In the genomic region with DNA sequence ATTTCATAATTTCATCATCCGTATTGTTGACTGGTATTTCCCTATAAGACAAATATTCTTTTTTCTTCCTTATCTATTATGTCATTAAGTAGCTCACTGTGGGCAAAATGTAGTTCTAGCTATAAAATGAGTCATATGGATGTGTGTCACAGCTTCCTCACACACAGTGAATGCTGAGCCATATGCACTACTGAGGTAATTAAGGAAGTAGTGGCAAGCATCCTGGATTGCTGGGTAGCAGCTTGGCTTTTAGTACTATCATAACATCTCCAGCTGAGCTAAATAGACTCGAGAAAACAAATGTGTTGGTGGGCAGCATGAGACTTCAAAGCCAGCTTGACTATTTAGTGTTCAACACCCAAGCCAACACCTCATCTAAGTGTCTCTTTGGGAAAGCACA, we compare ENCODE assay signal across 29 mouse cellular contexts.
DNase-seq lines count a peak whose midpoint lies in the region; ATAC-seq lines count a peak whose summit lies in the region.
"Had no signal": no experiment of that assay in that cellular context is flagged by ENCODE, and none has a peak within 500 bp of the region (broad histone marks: within the 10 kb centered on the region; RNA-seq: fewer than 3 reads in every experiment).

No protein-coding gene starts in this region.

- no peaks in the 10 kb centered on the region for H3K36me3 ChIP-seq in liver, embryonic 12.5 days
- H3K36me3 ChIP-seq: embryonic facial prominence, embryonic 10.5 days; embryonic facial prominence, embryonic 15.5 days; heart, embryonic 10.5 days; heart, embryonic 15.5 days; intestine, embryonic 15.5 days; limb, embryonic 13.5 days; midbrain, embryonic 12.5 days; neural tube, embryonic 13.5 days had no signal

- H3K27me3 ChIP-seq in liver, embryonic 12.5 days (replicated peaks), result no peaks in the 10 kb centered on the region
- H3K27me3 ChIP-seq: CH12.LX; embryonic facial prominence, embryonic 15.5 days; heart, embryonic 15.5 days; intestine, embryonic 15.5 days; limb, embryonic 13.5 days; megakaryocyte, embryonic 14.5 days; midbrain, embryonic 12.5 days; neural tube, embryonic 13.5 days; Patski had no signal

- no peak overlapping the region for H3K4me2 ChIP-seq in liver, embryonic 12.5 days
- H3K4me2 ChIP-seq: embryonic facial prominence, embryonic 15.5 days; heart, embryonic 15.5 days; intestine, embryonic 15.5 days; limb, embryonic 13.5 days; liver, embryonic 11.5 days; midbrain, embryonic 12.5 days; neural tube, embryonic 13.5 days had no signal

- H3K4me1 ChIP-seq in liver, embryonic 12.5 days, result no peaks in the 10 kb centered on the region
- H3K4me1 ChIP-seq: embryonic facial prominence, embryonic 10.5 days; embryonic facial prominence, embryonic 15.5 days; heart, embryonic 10.5 days; heart, embryonic 15.5 days; intestine, embryonic 15.5 days; limb, embryonic 13.5 days; megakaryocyte, embryonic 14.5 days; midbrain, embryonic 12.5 days; neural tube, embryonic 13.5 days had no signal

- H3K4me3 ChIP-seq in liver, embryonic 12.5 days, result no peak overlapping the region
- H3K4me3 ChIP-seq: embryonic facial prominence, embryonic 10.5 days; embryonic facial prominence, embryonic 15.5 days; heart, embryonic 10.5 days; heart, embryonic 15.5 days; intestine, embryonic 15.5 days; limb, embryonic 13.5 days; megakaryocyte, embryonic 14.5 days; midbrain, embryonic 12.5 days; neural tube, embryonic 13.5 days had no signal

- ATAC-seq in frontal cortex, adult (ENCODE audit: low TSS enrichment), result peak; percentile 95
- no peak for ATAC-seq in liver, embryonic 12.5 days
- ATAC-seq: hindbrain, postnatal 0 days; intestine, embryonic 15.5 days; liver, postnatal 0 days; lung, postnatal 0 days; Patski had no signal

- H3K9ac ChIP-seq in liver, embryonic 12.5 days, result no peak overlapping the region
- H3K9ac ChIP-seq: embryonic facial prominence, embryonic 15.5 days; heart, embryonic 15.5 days; intestine, embryonic 15.5 days; limb, embryonic 13.5 days; liver, postnatal 0 days; midbrain, embryonic 12.5 days; neural tube, embryonic 13.5 days had no signal

- no peak for DNase-seq in frontal cortex, postnatal 25 days (ENCODE audit: low spot score in 2 of 2)
- DNase-seq in right cerebral cortex, adult 2 months (ENCODE audit: low spot score in 2 of 2), result peak; percentile 9
- DNase-seq in right cerebral cortex, postnatal 10 days (ENCODE audit: low spot score in 2 of 2), result no peak
- DNase-seq in brain, adult 2 months (ENCODE audit: low read depth, low spot score), result peak; percentile 54
- DNase-seq: adrenal gland, postnatal 14 days; cerebellum, adult 2 months; cerebellum, postnatal 25 days; gastrocnemius, postnatal 25 days; heart, adult 11 months; kidney, adult 2 months; kidney, postnatal 36 days; liver, postnatal 0 days; lung, postnatal 4 days had no signal

- 58% methylated on average over 2 of the region's 2 CpGs for WGBS in liver, embryonic 12.5 days (ENCODE audit: insufficient replicate concordance)

- no peak overlapping the region for H3K27ac ChIP-seq in liver, embryonic 12.5 days
- H3K27ac ChIP-seq: embryonic facial prominence, embryonic 10.5 days; embryonic facial prominence, embryonic 15.5 days; heart, embryonic 10.5 days; heart, embryonic 15.5 days; hindbrain, postnatal 0 days; intestine, embryonic 15.5 days; limb, embryonic 13.5 days; midbrain, embryonic 12.5 days; neural tube, embryonic 13.5 days had no signal

- no peaks in the 10 kb centered on the region for H3K9me3 ChIP-seq in liver, embryonic 12.5 days (replicated peaks)
- H3K9me3 ChIP-seq: embryonic facial prominence, embryonic 10.5 days; embryonic facial prominence, embryonic 15.5 days; heart, embryonic 10.5 days; heart, embryonic 15.5 days; intestine, embryonic 15.5 days; limb, embryonic 13.5 days; megakaryocyte, embryonic 14.5 days; midbrain, embryonic 12.5 days; neural tube, embryonic 13.5 days had no signal

Comparison
In these comparisons a context has a peak if more than half of its experiments do, and no peak if none do; other contexts are left out.
1. DNase-seq: peak in right cerebral cortex, adult 2 months (2 of 2) and brain, adult 2 months (single experiment); none in frontal cortex, postnatal 25 days (0 of 2) and right cerebral cortex, postnatal 10 days (0 of 2).